Mouse (Mus musculus) liver, postnatal 0 days (tissue): ENCODE results near the gene Efr3b. TPM values are rescaled to one million over a fixed set of nuclear protein-coding genes. Genes with fewer than 3 reads are reported as not detected.
"Not testable (repeated sequence)": the region's sequence is repeated elsewhere in the genome, so short reads cannot be mapped to it uniquely, and the experiment has no call there.

ENCODE experiments used
- ATAC-seq: fragments of 200-750 bp; cut with Nextera tagmentation; 2 replicates; pipeline ENCODE4 v1.8.0; 2017; ENCODE audit warnings: mild to moderate bottlenecking, moderate library complexity
- DNase-seq: peaks from one replicate; pipeline ENCODE4 v3.0.0-alpha.2; 2016
- H3K27ac ChIP-seq: fragments of 300-500 bp; sonication (generic); 2 replicates; pipeline ENCODE4 v1.5.1; 2014; ENCODE audit warnings: antibody characterized with exemption, moderate library complexity, mild to moderate bottlenecking, low read depth
- H3K27me3 ChIP-seq: fragments of 300-500 bp; sonication (generic); 2 replicates; pipeline ENCODE4 v1.6.1; 2014; ENCODE audit warnings: low read length, control low read depth, mixed read lengths; ENCODE audit not compliant: insufficient read depth
- H3K36me3 ChIP-seq: fragments of 300-500 bp; sonication (generic); replicated peaks from 2 replicates; pipeline ENCODE4 v1.6.1; 2014; ENCODE audit warnings: mild to moderate bottlenecking, control low read depth, low read length, moderate library complexity, mixed read lengths; ENCODE audit not compliant: insufficient read depth
- H3K4me1 ChIP-seq: fragments of 300-500 bp; sonication (generic); 2 replicates; pipeline ENCODE4 v1.6.1; 2014; ENCODE audit warnings: antibody characterized with exemption, mild to moderate bottlenecking, control low read depth; ENCODE audit not compliant: insufficient read depth
- H3K4me2 ChIP-seq: fragments of 300-500 bp; sonication (generic); 2 replicates; pipeline ENCODE4 v1.6.1; 2014; ENCODE audit warnings: low read depth, mild to moderate bottlenecking, low read length, moderate library complexity, mixed read lengths
- H3K4me3 ChIP-seq: fragments of 300-500 bp; sonication (generic); 2 replicates; pipeline ENCODE4 v1.5.1; 2014; ENCODE audit warnings: low read depth, low read length
- H3K9ac ChIP-seq: fragments of 300-500 bp; sonication (generic); replicated peaks from 2 replicates; pipeline ENCODE4 v1.6.1; 2014; ENCODE audit warnings: mild to moderate bottlenecking, moderate library complexity
- H3K9me3 ChIP-seq: fragments of 300-500 bp; sonication (generic); 2 replicates; pipeline ENCODE4 v1.6.1; 2016; ENCODE audit warnings: mild to moderate bottlenecking, control low read depth, low read length, mixed read lengths
- CTCF ChIP-seq: sonication (generic); IDR thresholded peaks from 2 replicates; pipeline ENCODE4 v1.5.1; 2016; ENCODE audit warnings: antibody characterized with exemption, low read depth
- EP300 ChIP-seq: IDR thresholded peaks from 2 replicates; pipeline ENCODE4 v1.6.1; 2016; ENCODE audit warnings: antibody characterized with exemption, low read depth, mild to moderate bottlenecking
- WGBS: fragments of 180-500 bp; shearing (Covaris S2); extraction: QIAGEN DNeasy Blood & Tissue Kit; methylation state at CpG from one replicate; pipeline ENCODE4 v1.1.7; 2014; ENCODE audit not compliant: insufficient replicate concordance; 5-methylcytosine and 5-hydroxymethylcytosine counted together
- polyA plus RNA-seq: library from polyadenylated mRNA; unstranded; fragments of >200 nt; fragmentation: Nextera tagmentation; extraction: Ambion mirVana; gene quantifications from 2 replicates; pipeline ENCODE4 v1.2.1, GENCODE M21; 2015

The Efr3b gene
- polyA plus RNA-seq, 1 experiment from 2014 or later, result 0.05 TPM

GRCm38 (mm10) chr12:3980991-3981349 lies 57.7 kb downstream of the Efr3b start:
- H3K9me3 ChIP-seq, result no peaks in the 10 kb centered on the region
- no peak for ATAC-seq
- TF ChIP-seq CTCF (no peak), EP300 (no peak)

GRCm38 (mm10) chr12:3973169-3973568 lies 65.5 kb downstream of the Efr3b start:
- not testable (repeated sequence) for H3K9me3 ChIP-seq, H3K27me3 ChIP-seq, ATAC-seq, H3K4me3 ChIP-seq, H3K9ac ChIP-seq, H3K27ac ChIP-seq, H3K36me3 ChIP-seq, H3K4me2 ChIP-seq, DNase-seq, H3K4me1 ChIP-seq
- WGBS, result 89% methylated on average over 6 of the region's 6 CpGs

More at GRCm38 (mm10) chr12:3980991-3981349, 57.7 kb downstream of the Efr3b start:
- Histone ChIP-seq H3K9ac (no peak overlapping the region), H3K4me3 (0 out of 2 replicates have a peak overlapping the region, but pooled peaks have one; percentile 36), H3K4me1 (peaks cover 12% of the 10 kb centered on the region), H3K36me3 (no peaks in the 10 kb centered on the region), H3K27ac (no peak overlapping the region), H3K27me3 (peaks cover 20% of the 10 kb centered on the region; the same call in 1 of the 2 replicates), H3K4me2 (peak overlapping the region; percentile 80)
- WGBS, result 63% methylated on average over 1 of the region's 1 CpGs
- no peak for DNase-seq

GRCm38 (mm10) chr12:3968380-3968779 lies 70.3 kb downstream of the Efr3b start:
- no peak for ATAC-seq
- TF ChIP-seq EP300 (no peak), CTCF (no peak)
- H3K9ac ChIP-seq, result no peak overlapping the region
- no peak overlapping the region for H3K27ac ChIP-seq
- no peaks in the 10 kb centered on the region for H3K4me1 ChIP-seq
- H3K4me3 ChIP-seq, result no peak overlapping the region
- H3K9me3 ChIP-seq, result no peaks in the 10 kb centered on the region
- 55% methylated on average over 9 of the region's 9 CpGs for WGBS
- no peak for DNase-seq
- H3K36me3 ChIP-seq, result no peaks in the 10 kb centered on the region
- H3K27me3 ChIP-seq, result no peaks in the 10 kb centered on the region
- H3K4me2 ChIP-seq, result no peak overlapping the region

- DNase-seq (no peak), ATAC-seq (no peak)
- H3K4me1 ChIP-seq, result no peaks in the 10 kb centered on the region
- H3K4me2 ChIP-seq, result no peak overlapping the region
- no peaks in the 10 kb centered on the region for H3K27me3 ChIP-seq
- no peak overlapping the region for H3K4me3 ChIP-seq
- H3K27ac ChIP-seq, result no peak overlapping the region
- 75% methylated on average over 4 of the region's 4 CpGs for WGBS
- no peaks in the 10 kb centered on the region for H3K9me3 ChIP-seq
- no peak for TF ChIP-seq CTCF
- no peak for TF ChIP-seq EP300
- H3K9ac ChIP-seq, result no peak overlapping the region
- H3K36me3 ChIP-seq, result no peaks in the 10 kb centered on the region
These were observed 71.5 kb downstream of the Efr3b start for GRCm38 (mm10) chr12:3967196-3967595.

- no peak for TF ChIP-seq EP300
- TF ChIP-seq CTCF, result peak; percentile 28; the same call in 1 of the 2 replicates
- peaks cover 11% of the 10 kb centered on the region for H3K4me1 ChIP-seq
- H3K9ac ChIP-seq, result no peak overlapping the region
- 52% methylated on average over 4 of the region's 4 CpGs for WGBS
- peak overlapping the region; percentile 50; the same call in 1 of the 2 replicates for H3K4me3 ChIP-seq
- H3K9me3 ChIP-seq, result no peaks in the 10 kb centered on the region
- peak overlapping the region; percentile 79 for H3K4me2 ChIP-seq
- DNase-seq, result no peak
- H3K36me3 ChIP-seq, result no peaks in the 10 kb centered on the region
- H3K27me3 ChIP-seq, result no peaks in the 10 kb centered on the region
- ATAC-seq, result no peak
- no peak overlapping the region for H3K27ac ChIP-seq
These were observed 78.2 kb downstream of the Efr3b start for GRCm38 (mm10) chr12:3960553-3960952.

GRCm38 (mm10) chr12:3959791-3960543 lies 78.7 kb downstream of the Efr3b start:
- H3K4me1 ChIP-seq, result peaks cover 11% of the 10 kb centered on the region
- H3K36me3 ChIP-seq, result no peaks in the 10 kb centered on the region
- peak overlapping the region; percentile 79 for H3K4me2 ChIP-seq
- peaks cover 3% of the 10 kb centered on the region; the same call in 1 of the 2 replicates for H3K27me3 ChIP-seq
- 5% methylated on average over 53 of the region's 53 CpGs for whole genome bisulfite sequencing
- no peaks in the 10 kb centered on the region for H3K9me3 ChIP-seq
- H3K9ac ChIP-seq, result peak overlapping the region; percentile 44; the same call in 1 of the 2 replicates
- ATAC-seq (peak; percentile 90), DNase-seq (peak; percentile 80)
- H3K27ac ChIP-seq, result peak overlapping the region; percentile 64; the same call in 1 of the 2 replicates
- TF ChIP-seq EP300 (no peak), CTCF (no peak)
- H3K4me3 ChIP-seq, result peak overlapping the region; percentile 50

- H3K27ac ChIP-seq, result no peak overlapping the region
- H3K9me3 ChIP-seq, result no peaks in the 10 kb centered on the region
- ATAC-seq, result no peak
- no peak overlapping the region for H3K4me3 ChIP-seq
- H3K36me3 ChIP-seq, result no peaks in the 10 kb centered on the region
- peaks cover 8% of the 10 kb centered on the region; the same call in 1 of the 2 replicates for H3K27me3 ChIP-seq
- no peak overlapping the region for H3K4me2 ChIP-seq
- H3K4me1 ChIP-seq, result peaks cover 11% of the 10 kb centered on the region
- no peak for DNase-seq
- no peak overlapping the region for H3K9ac ChIP-seq
- TF ChIP-seq EP300 (no peak), CTCF (peak; percentile 38)
- WGBS, result 10% methylated on average over 3 of the region's 3 CpGs
These were observed 82.4 kb downstream of the Efr3b start for GRCm38 (mm10) chr12:3956351-3956750.
